Mouse (Mus musculus): Measurements from ENCODE around the gene Hdgf. TPM values are rescaled to one million over a fixed set of nuclear protein-coding genes. Genes with fewer than 3 reads are reported as not detected.
A peak's percentile ranks its signal among the peaks of the same experiment; 100 is the strongest.
"Not testable (repeated sequence)": the region's sequence is repeated elsewhere in the genome, so short reads cannot be mapped to it uniquely, and the experiment has no call there.

Hdgf gene
- polyA plus RNA-seq (2012; rRNA removed), result 112 and 136 TPM in 2 replicates

GRCm38 (mm10) chr3:87905880-87906485, at the start of gene Hdgf:
Gene Hdgf, plus strand, starts transcription at chr3:87906321.
- peak within 1 kb of the TSS; percentile 100 for H3K4me3 ChIP-seq (ENCODE audit: control insufficient read depth, insufficient read depth, low read length)
- no peaks in the 10 kb centered on the region for H3K27me3 ChIP-seq (ENCODE audit: control insufficient read depth, insufficient read depth, low read length)
- TF ChIP-seq CTCF (IDR thresholded peaks at IDR 0.05; ENCODE audit: borderline replicate concordance, control insufficient read depth, extremely low read depth, insufficient read depth, low read length, poor library complexity) (peak; percentile 71; the same call in 1 of the 2 replicates), POLR2A (IDR thresholded peaks at IDR 0.05; ENCODE audit: control insufficient read depth, extremely low read depth, insufficient read depth, low read length, poor library complexity) (peak; percentile 46; the same call in 1 of the 2 replicates)
- peak within 1 kb of the TSS; percentile 40 for H3K27ac ChIP-seq (ENCODE audit: control insufficient read depth, insufficient read depth, low read length)
- peak; percentile 95 for DNase-seq
- peaks cover 31% of the 10 kb centered on the region for H3K4me1 ChIP-seq (replicated peaks; ENCODE audit: control insufficient read depth, insufficient read depth, low read length)
- under 1% methylated on average over 57 of the region's 57 CpGs for WGBS
- H3K36me3 ChIP-seq (ENCODE audit: control insufficient read depth, insufficient read depth, low read length), result no peaks in the 10 kb centered on the region

GRCm38 (mm10) chr3:87857666-87858065, 48.5 kb upstream of the Hdgf start:
- 94% methylated on average over 8 of the region's 8 CpGs for WGBS
- no peak for DNase-seq
- Histone ChIP-seq H3K4me3 (ENCODE audit: control insufficient read depth, insufficient read depth, low read length) (no peak overlapping the region), H3K4me1 (replicated peaks; ENCODE audit: control insufficient read depth, insufficient read depth, low read length) (no peaks in the 10 kb centered on the region), H3K27ac (ENCODE audit: control insufficient read depth, insufficient read depth, low read length) (no peak overlapping the region), H3K36me3 (ENCODE audit: control insufficient read depth, insufficient read depth, low read length) (peaks cover 39% of the 10 kb centered on the region), H3K27me3 (ENCODE audit: control insufficient read depth, insufficient read depth, low read length) (no peaks in the 10 kb centered on the region)
- TF ChIP-seq CTCF (IDR thresholded peaks at IDR 0.05; ENCODE audit: borderline replicate concordance, control insufficient read depth, extremely low read depth, insufficient read depth, low read length, poor library complexity) (no peak), POLR2A (IDR thresholded peaks at IDR 0.05; ENCODE audit: control insufficient read depth, extremely low read depth, insufficient read depth, low read length, poor library complexity) (no peak)

DNA sequence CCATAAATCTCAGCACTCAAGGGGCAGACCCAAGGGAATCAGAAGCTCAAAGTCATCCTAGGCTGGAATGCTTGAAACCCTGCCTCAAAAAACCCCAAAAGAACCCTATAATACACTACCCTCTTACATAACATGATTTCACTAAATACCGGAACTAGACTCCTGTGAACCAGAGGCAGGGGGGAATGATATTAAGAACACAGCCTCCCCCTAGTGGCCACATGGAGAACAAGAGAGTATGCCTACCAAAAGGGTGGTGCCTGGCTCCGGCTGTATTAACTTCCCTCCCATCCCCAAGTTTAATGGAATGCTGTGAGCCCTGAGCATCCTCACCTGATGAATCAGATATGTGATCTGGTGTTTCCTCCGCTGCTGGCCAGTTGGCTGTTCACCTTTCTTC, 46.3 kb upstream of the Hdgf start:
- no peaks in the 10 kb centered on the region for H3K27me3 ChIP-seq (ENCODE audit: control insufficient read depth, insufficient read depth, low read length)
- H3K36me3 ChIP-seq (ENCODE audit: control insufficient read depth, insufficient read depth, low read length), result peaks cover 51% of the 10 kb centered on the region
- H3K4me1 ChIP-seq (replicated peaks; ENCODE audit: control insufficient read depth, insufficient read depth, low read length), result no peaks in the 10 kb centered on the region
- H3K4me3 ChIP-seq (ENCODE audit: control insufficient read depth, insufficient read depth, low read length), result no peak overlapping the region
- 42% methylated on average over 3 of the region's 3 CpGs for WGBS
- DNase-seq, result peak; percentile 70
- no peak overlapping the region for H3K27ac ChIP-seq (ENCODE audit: control insufficient read depth, insufficient read depth, low read length)
- TF ChIP-seq POLR2A (IDR thresholded peaks at IDR 0.05; ENCODE audit: control insufficient read depth, extremely low read depth, insufficient read depth, low read length, poor library complexity) (no peak), CTCF (IDR thresholded peaks at IDR 0.05; ENCODE audit: borderline replicate concordance, control insufficient read depth, extremely low read depth, insufficient read depth, low read length, poor library complexity) (no peak)

DNA sequence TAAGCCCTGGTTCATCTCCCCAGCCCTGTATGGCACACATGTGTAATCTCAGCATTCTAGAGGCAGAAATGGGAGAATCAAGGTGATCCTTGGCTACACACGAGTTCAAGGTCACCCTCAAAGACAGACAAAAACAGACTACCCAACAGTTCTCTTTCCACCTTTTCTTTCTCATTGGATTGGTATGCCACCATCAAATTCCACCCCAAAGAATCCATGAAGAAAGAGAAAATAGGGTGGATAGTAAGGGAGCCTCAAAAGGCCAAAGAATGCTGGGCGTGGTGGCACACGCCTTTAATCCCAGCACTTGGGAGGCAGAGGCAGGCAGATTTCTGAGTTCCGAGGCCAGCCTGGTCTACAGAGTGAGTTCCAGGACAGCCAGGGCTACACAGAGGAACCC, 42.0 kb upstream of the Hdgf start:
- H3K27me3 ChIP-seq (ENCODE audit: control insufficient read depth, insufficient read depth, low read length); H3K4me1 ChIP-seq (replicated peaks; ENCODE audit: control insufficient read depth, insufficient read depth, low read length); H3K4me3 ChIP-seq (ENCODE audit: control insufficient read depth, insufficient read depth, low read length); H3K27ac ChIP-seq (ENCODE audit: control insufficient read depth, insufficient read depth, low read length); DNase-seq: not testable (repeated sequence)
- 85% methylated on average over 4 of the region's 4 CpGs for WGBS
- peaks cover 75% of the 10 kb centered on the region for H3K36me3 ChIP-seq (ENCODE audit: control insufficient read depth, insufficient read depth, low read length)

- H3K4me1 ChIP-seq (replicated peaks; ENCODE audit: control insufficient read depth, insufficient read depth, low read length), result no peaks in the 10 kb centered on the region
- DNase-seq, result no peak
- TF ChIP-seq POLR2A (IDR thresholded peaks at IDR 0.05; ENCODE audit: control insufficient read depth, extremely low read depth, insufficient read depth, low read length, poor library complexity) (no peak), CTCF (IDR thresholded peaks at IDR 0.05; ENCODE audit: borderline replicate concordance, control insufficient read depth, extremely low read depth, insufficient read depth, low read length, poor library complexity) (no peak)
- H3K4me3 ChIP-seq (ENCODE audit: control insufficient read depth, insufficient read depth, low read length), result no peak overlapping the region
- H3K27me3 ChIP-seq (ENCODE audit: control insufficient read depth, insufficient read depth, low read length), result no peaks in the 10 kb centered on the region
- peaks cover 16% of the 10 kb centered on the region for H3K36me3 ChIP-seq (ENCODE audit: control insufficient read depth, insufficient read depth, low read length)
- over 99% methylated on average over 4 of the region's 4 CpGs for WGBS
- no peak overlapping the region for H3K27ac ChIP-seq (ENCODE audit: control insufficient read depth, insufficient read depth, low read length)
These were observed 28.4 kb upstream of the Hdgf start for GRCm38 (mm10) chr3:87877730-87878129.

GRCm38 (mm10) chr3:87884291-87884690, 21.8 kb upstream of the Hdgf start:
- H3K27ac ChIP-seq (ENCODE audit: control insufficient read depth, insufficient read depth, low read length), result 0 out of 2 replicates have a peak overlapping the region, but pooled peaks have one; percentile 3
- H3K4me1 ChIP-seq (replicated peaks; ENCODE audit: control insufficient read depth, insufficient read depth, low read length), result peaks cover 7% of the 10 kb centered on the region; the same call in 1 of the 2 replicates
- no peaks in the 10 kb centered on the region for H3K27me3 ChIP-seq (ENCODE audit: control insufficient read depth, insufficient read depth, low read length)
- peaks cover 10% of the 10 kb centered on the region for H3K36me3 ChIP-seq (ENCODE audit: control insufficient read depth, insufficient read depth, low read length)
- H3K4me3 ChIP-seq (ENCODE audit: control insufficient read depth, insufficient read depth, low read length), result peak overlapping the region; percentile 93
- DNase-seq, result no peak
- TF ChIP-seq POLR2A (IDR thresholded peaks at IDR 0.05; ENCODE audit: control insufficient read depth, extremely low read depth, insufficient read depth, low read length, poor library complexity), result no peak
- TF ChIP-seq CTCF (IDR thresholded peaks at IDR 0.05; ENCODE audit: borderline replicate concordance, control insufficient read depth, extremely low read depth, insufficient read depth, low read length, poor library complexity), result no peak
- WGBS, result 2% methylated on average over 3 of the region's 3 CpGs

Measured in thymus, adult 2 months (tissue).